Mouse (Mus musculus) testis, adult 2 months (tissue): ENCODE results near the gene Uba2. TPM values are rescaled to one million over a fixed set of nuclear protein-coding genes. Genes with fewer than 3 reads are reported as not detected.
A peak's percentile ranks its signal among the peaks of the same experiment; 100 is the strongest.

ENCODE experiments used
- H3K27ac ChIP-seq: fragments of 200-500 bp; 2 replicates; pipeline ENCODE4 v1.5.1; 2012; ENCODE audit warnings: low read depth, low read length; ENCODE audit not compliant: control insufficient read depth, insufficient read depth
- H3K27me3 ChIP-seq: fragments of 200-500 bp; 2 replicates; pipeline ENCODE4 v1.6.1; 2012; ENCODE audit warnings: mild to moderate bottlenecking, low read length, moderate library complexity; ENCODE audit not compliant: control insufficient read depth, insufficient read depth
- H3K36me3 ChIP-seq: fragments of 200-500 bp; 2 replicates; pipeline ENCODE4 v1.6.1; 2012; ENCODE audit warnings: mild to moderate bottlenecking, low read length; ENCODE audit not compliant: control insufficient read depth, insufficient read depth
- H3K4me1 ChIP-seq: fragments of 200-500 bp; 2 replicates; pipeline ENCODE4 v1.6.1; 2012; ENCODE audit warnings: low read length; ENCODE audit not compliant: control insufficient read depth, insufficient read depth
- H3K4me3 ChIP-seq: fragments of 200-500 bp; 2 replicates; pipeline ENCODE4 v1.5.1; 2012; ENCODE audit warnings: low read depth, mild to moderate bottlenecking, low read length, moderate library complexity, mixed read lengths; ENCODE audit not compliant: control insufficient read depth
- CTCF ChIP-seq: fragments of 200-500 bp; IDR thresholded peaks from 2 replicates; pipeline ENCODE4 v1.5.1; 2012; ENCODE audit warnings: low read depth, mild to moderate bottlenecking, inconsistent platforms, low read length, moderate library complexity; ENCODE audit not compliant: control insufficient read depth, insufficient read depth, insufficient replicate concordance
- POLR2A ChIP-seq: fragments of 200-500 bp; IDR thresholded peaks from 2 replicates; pipeline ENCODE4 v1.6.1; 2012; ENCODE audit warnings: low read depth, mild to moderate bottlenecking, inconsistent platforms, low read length, moderate library complexity; ENCODE audit not compliant: control insufficient read depth
- polyA plus RNA-seq: library from polyadenylated mRNA; depleted of rRNA; stranded (reverse); fragments of >200 nt; gene quantifications from 2 replicates; pipeline ENCODE4 v1.2.3, GENCODE M21; 2012; rRNA removed

Gene Uba2
- 56.6 and 57.1 TPM in 2 replicates for polyA plus RNA-seq

DNA sequence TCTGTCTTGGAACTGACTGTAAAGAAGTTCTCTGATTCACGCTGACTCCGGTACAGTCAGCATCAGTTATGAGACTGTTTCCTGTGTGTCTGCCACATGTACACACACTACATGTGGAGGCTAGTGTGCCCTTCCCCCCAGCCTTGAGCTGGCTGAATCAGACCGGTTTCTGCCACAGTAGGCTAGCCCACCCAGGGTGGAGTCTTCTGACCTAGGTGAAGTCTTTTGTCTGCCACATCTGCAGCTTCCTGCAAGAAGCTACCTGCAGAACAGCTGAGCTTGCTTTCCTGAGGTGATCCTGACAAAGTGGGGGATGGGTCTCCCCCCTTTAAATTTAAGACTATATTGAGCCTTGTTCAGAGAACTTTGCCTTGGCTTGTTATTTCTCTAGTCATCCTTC lies at the start of gene Uba2:
Gene Uba2 (minus strand): TSS at position 146 of the 400 bp plus-strand sequence.
- H3K27ac ChIP-seq = no peak within 1 kb of the TSS
- no peaks in the 10 kb centered on the region for H3K27me3 ChIP-seq
- no peaks in the 10 kb centered on the region; the same call in 1 of the 2 replicates for H3K4me1 ChIP-seq
- H3K4me3 ChIP-seq = peak within 1 kb of the TSS; percentile 98
- TF ChIP-seq CTCF (no peak), POLR2A (no peak)
- no peaks in the 10 kb centered on the region for H3K36me3 ChIP-seq

- no peak for TF ChIP-seq POLR2A
- TF ChIP-seq CTCF = no peak
- H3K27ac ChIP-seq = no peak overlapping the region
- H3K4me1 ChIP-seq = no peaks in the 10 kb centered on the region
- no peaks in the 10 kb centered on the region for H3K27me3 ChIP-seq
- no peaks in the 10 kb centered on the region for H3K36me3 ChIP-seq
- no peak overlapping the region for H3K4me3 ChIP-seq
Observed at GRCm38 (mm10) chr7:34218496-34218895, 49.1 kb upstream of the Uba2 start.

- no peaks in the 10 kb centered on the region for H3K27me3 ChIP-seq
- no peaks in the 10 kb centered on the region for H3K36me3 ChIP-seq
- TF ChIP-seq POLR2A = no peak
- no peak for TF ChIP-seq CTCF
- no peak overlapping the region for H3K27ac ChIP-seq
- no peaks in the 10 kb centered on the region for H3K4me1 ChIP-seq
- H3K4me3 ChIP-seq = no peak overlapping the region
Observed at GRCm38 (mm10) chr7:34216474-34216873, 47.1 kb upstream of the Uba2 start.

- no peak overlapping the region for H3K4me3 ChIP-seq
- TF ChIP-seq CTCF (no peak), POLR2A (no peak)
- no peaks in the 10 kb centered on the region for H3K27me3 ChIP-seq
- no peaks in the 10 kb centered on the region for H3K36me3 ChIP-seq
- H3K4me1 ChIP-seq = no peaks in the 10 kb centered on the region
- no peak overlapping the region for H3K27ac ChIP-seq
Observed at GRCm38 (mm10) chr7:34215481-34215880, 46.1 kb upstream of the Uba2 start.

- Histone ChIP-seq H3K4me3 (no peak overlapping the region), H3K27ac (no peak overlapping the region), H3K27me3 (no peaks in the 10 kb centered on the region), H3K4me1 (no peaks in the 10 kb centered on the region), H3K36me3 (no peaks in the 10 kb centered on the region)
- TF ChIP-seq CTCF (no peak), POLR2A (no peak)
Observed at GRCm38 (mm10) chr7:34214644-34215043, 45.2 kb upstream of the Uba2 start.

DNA sequence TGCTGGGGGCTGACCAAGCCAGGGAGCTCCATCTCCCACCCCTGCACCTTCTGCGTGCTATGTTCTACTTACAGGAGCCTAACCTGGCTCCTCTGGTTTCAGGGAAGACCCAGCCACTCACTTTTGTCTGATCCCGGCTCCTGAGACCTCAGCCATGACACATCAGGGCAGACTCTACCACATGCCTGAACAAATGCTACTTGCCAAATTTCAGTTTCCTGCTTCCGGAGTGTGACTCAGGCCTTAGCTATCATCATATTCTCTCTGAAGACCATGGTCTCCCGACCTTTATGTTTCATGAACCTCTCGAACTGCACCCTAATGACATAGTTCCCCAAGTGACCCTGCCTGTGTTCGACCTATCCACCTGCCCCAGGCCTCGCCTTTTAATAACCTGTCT lies 43.9 kb upstream of the Uba2 start:
- Histone ChIP-seq H3K4me1 (no peaks in the 10 kb centered on the region), H3K4me3 (no peak overlapping the region), H3K27me3 (no peaks in the 10 kb centered on the region), H3K36me3 (no peaks in the 10 kb centered on the region), H3K27ac (no peak overlapping the region)
- no peak for TF ChIP-seq POLR2A
- no peak for TF ChIP-seq CTCF

DNA sequence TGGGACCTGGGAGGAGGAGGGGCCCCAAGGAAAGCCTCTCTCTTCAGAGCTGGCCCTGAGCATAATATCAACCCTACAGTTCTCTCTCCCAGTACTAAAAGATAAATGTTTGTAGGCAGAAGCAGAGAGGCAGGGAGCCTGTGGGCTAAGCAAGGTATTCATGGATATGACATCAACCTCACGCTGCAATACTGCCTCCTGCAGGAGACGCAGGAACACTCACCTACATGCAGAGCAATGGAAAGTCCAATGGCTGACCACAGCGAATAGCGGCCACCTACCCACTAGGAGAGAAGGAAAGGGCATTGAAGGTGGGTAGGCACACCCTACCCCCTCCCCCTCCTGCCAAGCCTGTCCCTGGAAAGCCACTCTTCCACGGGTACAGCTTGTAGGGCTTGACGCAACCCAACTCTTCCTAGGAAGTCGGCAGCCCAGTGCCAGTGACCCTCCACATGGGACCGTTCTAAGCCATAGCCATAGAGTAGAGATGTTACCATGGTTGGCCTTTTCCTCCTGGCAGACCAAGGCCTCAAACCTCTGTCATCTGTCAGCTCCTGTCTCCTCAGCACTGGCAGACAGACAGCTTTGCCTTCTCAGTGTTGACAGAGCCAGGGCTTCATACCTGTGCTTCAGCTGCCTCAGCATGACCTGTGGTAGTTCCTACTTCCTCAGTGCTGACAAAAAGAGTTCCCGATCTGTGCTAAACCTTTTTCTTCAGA lies 38.8 kb upstream of the Uba2 start:
- Histone ChIP-seq H3K4me3 (no peak overlapping the region), H3K36me3 (no peaks in the 10 kb centered on the region), H3K4me1 (no peaks in the 10 kb centered on the region), H3K27me3 (no peaks in the 10 kb centered on the region), H3K27ac (no peak overlapping the region)
- TF ChIP-seq POLR2A (no peak), CTCF (no peak)
